Mouse (Mus musculus) heart, postnatal 0 days (tissue): Measurements from ENCODE around the gene Gm5105. TPM values are rescaled to one million over a fixed set of nuclear protein-coding genes. Genes with fewer than 3 reads are reported as not detected.

Experiments used
- ATAC-seq: fragments of 200-750 bp; cut with Nextera tagmentation; 2 replicates; pipeline ENCODE4 v1.8.0; 2017; ENCODE audit warnings: low read depth, moderate number of reproducible peaks, moderate library complexity; ENCODE audit not compliant: insufficient read depth
- DNase-seq: peaks from one replicate; pipeline ENCODE4 v3.0.0-alpha.2; 2016; ENCODE audit warnings: low spot score
- H3K27ac ChIP-seq: fragments of 300-500 bp; sonication (generic); 2 replicates; pipeline ENCODE4 v1.5.1; 2014; ENCODE audit warnings: low read depth, mild to moderate bottlenecking
- H3K27me3 ChIP-seq: fragments of 300-500 bp; sonication (generic); 2 replicates; pipeline ENCODE4 v1.6.1; 2014; ENCODE audit warnings: low read length, mixed read lengths; ENCODE audit not compliant: control insufficient read depth, insufficient read depth
- H3K36me3 ChIP-seq: fragments of 300-500 bp; sonication (generic); replicated peaks from 2 replicates; pipeline ENCODE4 v1.6.1; 2014; ENCODE audit warnings: low read length, mixed read lengths; ENCODE audit not compliant: control insufficient read depth, insufficient read depth
- H3K4me1 ChIP-seq: fragments of 300-500 bp; sonication (generic); 2 replicates; pipeline ENCODE4 v1.6.1; 2014; ENCODE audit warnings: antibody characterized with exemption; ENCODE audit not compliant: control insufficient read depth, insufficient read depth
- H3K4me2 ChIP-seq: fragments of 300-500 bp; sonication (generic); 2 replicates; pipeline ENCODE4 v1.6.1; 2014; ENCODE audit warnings: low read depth, mild to moderate bottlenecking, low read length, moderate library complexity
- H3K4me3 ChIP-seq: fragments of 300-500 bp; sonication (generic); 2 replicates; pipeline ENCODE4 v1.5.1; 2014; ENCODE audit warnings: low read depth, low read length
- H3K9ac ChIP-seq: fragments of 300-500 bp; sonication (generic); replicated peaks from 2 replicates; pipeline ENCODE4 v1.6.1; 2014; ENCODE audit warnings: low read depth, low read length, mixed read lengths
- H3K9me3 ChIP-seq: fragments of 300-500 bp; sonication (generic); replicated peaks from 2 replicates; pipeline ENCODE4 v1.6.1; 2016; ENCODE audit warnings: low read length; ENCODE audit not compliant: control insufficient read depth
- CTCF ChIP-seq: IDR thresholded peaks from 2 replicates; pipeline ENCODE4 v1.5.1; 2016; ENCODE audit warnings: antibody characterized with exemption, control low read depth, low read depth
- EP300 ChIP-seq: IDR thresholded peaks from 2 replicates; pipeline ENCODE4 v1.6.1; 2016; ENCODE audit warnings: antibody characterized with exemption, low read depth
- WGBS: fragments of 180-500 bp; shearing (Covaris S2); extraction: QIAGEN DNeasy Blood & Tissue Kit; methylation state at CpG from one replicate; pipeline ENCODE4 v1.1.7; 2014; 5-methylcytosine and 5-hydroxymethylcytosine counted together
- polyA plus RNA-seq: library from polyadenylated mRNA; unstranded; fragments of >200 nt; fragmentation: Nextera tagmentation; extraction: Ambion mirVana; gene quantifications from 2 replicates; pipeline ENCODE4 v1.2.1, GENCODE M21; 2015
- total RNA-seq: library from RNA; depleted of rRNA; stranded (reverse); fragments of >200 nt; gene quantifications from 2 replicates; pipeline ENCODE4 v1.2.3, GENCODE M21; 2014; ENCODE audit warnings: low replicate concordance

Gm5105 gene
- total and polyA plus RNA-seq, 2 experiments from 2014 or later, result 0.11 to 0.64 TPM

GRCm38 (mm10) chr3:138006896-138007295 is 60.3 kb downstream of the Gm5105 start:
- WGBS, result 53% methylated on average over 3 of the region's 3 CpGs

GRCm38 (mm10) chr3:138003264-138003663 is 63.9 kb downstream of the Gm5105 start:
- no peak overlapping the region for H3K27ac ChIP-seq
- no peaks in the 10 kb centered on the region for H3K27me3 ChIP-seq
- no peaks in the 10 kb centered on the region for H3K36me3 ChIP-seq
- TF ChIP-seq EP300, result no peak
- DNase-seq (no peak), ATAC-seq (no peak)
- peaks cover 6% of the 10 kb centered on the region; the same call in 1 of the 2 replicates for H3K9me3 ChIP-seq
- H3K4me3 ChIP-seq, result no peak overlapping the region
- no peak overlapping the region for H3K4me2 ChIP-seq
- H3K4me1 ChIP-seq, result peaks cover 26% of the 10 kb centered on the region
- no peak overlapping the region for H3K9ac ChIP-seq
- WGBS, result 76% methylated on average over 7 of the region's 7 CpGs

More at GRCm38 (mm10) chr3:138006896-138007295, 60.3 kb downstream of the Gm5105 start:
- Histone ChIP-seq H3K4me2 (no peak overlapping the region), H3K36me3 (no peaks in the 10 kb centered on the region), H3K9me3 (peaks cover 6% of the 10 kb centered on the region; the same call in 1 of the 2 replicates), H3K27ac (no peak overlapping the region), H3K4me3 (no peak overlapping the region), H3K4me1 (peaks cover 24% of the 10 kb centered on the region), H3K27me3 (no peaks in the 10 kb centered on the region), H3K9ac (no peak overlapping the region)
- TF ChIP-seq CTCF (no peak), EP300 (no peak)
- ATAC-seq (no peak), DNase-seq (no peak)

GRCm38 (mm10) chr3:138002545-138002944 is 64.6 kb downstream of the Gm5105 start:
- 59% methylated on average over 6 of the region's 6 CpGs for WGBS
- ATAC-seq (no peak), DNase-seq (no peak)
- peaks cover 21% of the 10 kb centered on the region for H3K4me1 ChIP-seq
- H3K4me2 ChIP-seq, result no peak overlapping the region
- H3K9me3 ChIP-seq, result peaks cover 6% of the 10 kb centered on the region; the same call in 1 of the 2 replicates
- no peak overlapping the region for H3K9ac ChIP-seq
- H3K36me3 ChIP-seq, result no peaks in the 10 kb centered on the region
- no peak for TF ChIP-seq EP300
- no peak for TF ChIP-seq CTCF
- H3K4me3 ChIP-seq, result no peak overlapping the region
- H3K27ac ChIP-seq, result no peak overlapping the region
- H3K27me3 ChIP-seq, result no peaks in the 10 kb centered on the region

- no peak for ATAC-seq
- Histone ChIP-seq H3K36me3 (no peaks in the 10 kb centered on the region), H3K4me2 (peak overlapping the region; percentile 55), H3K27me3 (no peaks in the 10 kb centered on the region), H3K9me3 (peaks cover 6% of the 10 kb centered on the region; the same call in 1 of the 2 replicates), H3K9ac (peak overlapping the region; percentile 39; the same call in 1 of the 2 replicates), H3K4me3 (no peak overlapping the region), H3K27ac (peak overlapping the region; percentile 82), H3K4me1 (peaks cover 28% of the 10 kb centered on the region)
- TF ChIP-seq EP300 (no peak), CTCF (no peak)
- WGBS, result 47% methylated on average over 4 of the region's 4 CpGs
- no peak for DNase-seq
Observed at GRCm38 (mm10) chr3:138001865-138002264, 65.3 kb downstream of the Gm5105 start.

- TF ChIP-seq CTCF (no peak), EP300 (no peak)
- Histone ChIP-seq H3K36me3 (no peaks in the 10 kb centered on the region), H3K4me3 (peak overlapping the region; percentile 34), H3K27me3 (no peaks in the 10 kb centered on the region), H3K9me3 (peaks cover 6% of the 10 kb centered on the region; the same call in 1 of the 2 replicates), H3K4me2 (peak overlapping the region; percentile 55), H3K9ac (peak overlapping the region; percentile 39; the same call in 1 of the 2 replicates), H3K4me1 (peaks cover 29% of the 10 kb centered on the region), H3K27ac (peak overlapping the region; percentile 82)
- ATAC-seq (peak; percentile 76), DNase-seq (peak; percentile 82)
- 9% methylated on average over 4 of the region's 4 CpGs for WGBS
Observed at GRCm38 (mm10) chr3:138000724-138001069, 66.5 kb downstream of the Gm5105 start.

GRCm38 (mm10) chr3:138000062-138000723 is 67.0 kb downstream of the Gm5105 start:
- Histone ChIP-seq H3K4me3 (no peak overlapping the region), H3K9ac (no peak overlapping the region), H3K27me3 (no peaks in the 10 kb centered on the region), H3K4me1 (peaks cover 29% of the 10 kb centered on the region), H3K36me3 (no peaks in the 10 kb centered on the region), H3K9me3 (peaks cover 5% of the 10 kb centered on the region; the same call in 1 of the 2 replicates), H3K4me2 (no peak overlapping the region), H3K27ac (peak overlapping the region; percentile 82)
- WGBS, result 80% methylated on average over 8 of the region's 8 CpGs
- ATAC-seq (no peak), DNase-seq (no peak)
- TF ChIP-seq EP300 (no peak), CTCF (no peak)
